Mouse (Mus musculus): ENCODE measurements at regions not wholly inside any gene's neighbourhood (a gene's known extent, or its start where the extent isn't known, plus 50 kb on each side); places are given as distances from the start of the nearest gene placed in this dataset.

DNA sequence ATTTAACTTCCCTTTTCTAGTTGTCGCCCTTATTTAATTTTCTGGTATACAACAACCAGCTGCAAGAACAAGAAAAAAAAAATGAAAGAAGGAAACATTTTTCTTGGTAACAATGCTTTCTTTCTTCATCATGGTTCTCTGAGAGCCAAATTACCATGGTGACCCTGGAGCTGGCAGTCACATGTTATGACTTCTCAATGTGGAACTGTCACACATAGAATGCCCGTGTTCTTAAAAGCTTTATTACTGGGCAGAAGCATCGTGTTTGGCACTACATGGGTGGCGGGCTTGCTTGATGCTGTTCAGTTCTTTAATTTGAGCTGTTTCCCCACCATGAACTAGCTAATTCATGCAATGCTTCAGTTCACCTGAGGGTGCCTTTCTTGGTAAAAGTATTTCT is 504.7 kb upstream of the Got2 start:
- 86% methylated on average over 4 of the region's 4 CpGs for WGBS

DNA sequence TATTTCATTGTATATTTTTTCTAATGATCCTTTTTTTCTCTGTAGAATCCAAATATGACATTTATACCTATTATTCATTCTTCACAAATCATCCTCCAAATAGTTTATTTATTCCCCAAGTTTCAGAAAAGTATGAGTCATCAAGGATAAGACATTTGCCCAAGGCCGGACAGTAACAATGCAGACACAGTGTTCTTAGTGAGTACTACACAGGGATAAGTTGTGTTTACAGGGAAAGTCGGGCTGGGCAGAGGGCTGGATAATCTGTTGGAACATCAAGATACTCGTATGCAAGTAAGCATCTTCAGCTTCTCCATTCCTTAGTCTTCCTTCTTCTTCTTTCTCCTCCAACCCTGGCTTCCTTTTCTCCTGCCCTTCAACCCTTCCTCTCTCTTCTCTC is 500.9 kb upstream of the Got2 start:
- WGBS, result 69% methylated on average over 3 of the region's 3 CpGs
- Histone ChIP-seq H3K4me1 (ENCODE audit: control insufficient read depth, insufficient read depth, low read length) (no peaks in the 10 kb centered on the region), H3K4me3 (ENCODE audit: low read length) (no peak overlapping the region), H3K9me3 (replicated peaks; ENCODE audit: control insufficient read depth, low read length) (no peaks in the 10 kb centered on the region; the same call in 1 of the 2 replicates), H3K4me2 (ENCODE audit: low read depth, low read length) (no peak overlapping the region), H3K36me3 (ENCODE audit: control insufficient read depth, insufficient read depth) (no peaks in the 10 kb centered on the region), H3K27ac (ENCODE audit: low read length) (no peak overlapping the region), H3K9ac (ENCODE audit: low read length) (no peak overlapping the region), H3K27me3 (ENCODE audit: control insufficient read depth, insufficient read depth, low read length) (no peaks in the 10 kb centered on the region)
- no peak for ATAC-seq (replicated peaks; ENCODE audit: extremely low read depth, insufficient read depth, low FRiP score)

More for the DNA sequence above, 504.7 kb upstream of the Got2 start:
- no peaks in the 10 kb centered on the region for H3K36me3 ChIP-seq (ENCODE audit: control insufficient read depth, insufficient read depth)
- no peak for ATAC-seq (replicated peaks; ENCODE audit: extremely low read depth, insufficient read depth, low FRiP score)
- H3K4me1 ChIP-seq (ENCODE audit: control insufficient read depth, insufficient read depth, low read length), result no peaks in the 10 kb centered on the region
- H3K9ac ChIP-seq (ENCODE audit: low read length), result no peak overlapping the region
- H3K9me3 ChIP-seq (replicated peaks; ENCODE audit: control insufficient read depth, low read length), result no peaks in the 10 kb centered on the region
- no peak overlapping the region for H3K4me2 ChIP-seq (ENCODE audit: low read depth, low read length)
- H3K27ac ChIP-seq (ENCODE audit: low read length), result no peak overlapping the region
- no peak overlapping the region for H3K4me3 ChIP-seq (ENCODE audit: low read length)
- H3K27me3 ChIP-seq (ENCODE audit: control insufficient read depth, insufficient read depth, low read length), result no peaks in the 10 kb centered on the region

GRCm38 (mm10) chr8:96370500-96370899 is 482.2 kb upstream of the Got2 start:
- H3K27me3 ChIP-seq (ENCODE audit: control insufficient read depth, insufficient read depth, low read length), result no peaks in the 10 kb centered on the region
- no peak for ATAC-seq (replicated peaks; ENCODE audit: extremely low read depth, insufficient read depth, low FRiP score)
- WGBS, result 87% methylated on average over 9 of the region's 9 CpGs

DNA sequence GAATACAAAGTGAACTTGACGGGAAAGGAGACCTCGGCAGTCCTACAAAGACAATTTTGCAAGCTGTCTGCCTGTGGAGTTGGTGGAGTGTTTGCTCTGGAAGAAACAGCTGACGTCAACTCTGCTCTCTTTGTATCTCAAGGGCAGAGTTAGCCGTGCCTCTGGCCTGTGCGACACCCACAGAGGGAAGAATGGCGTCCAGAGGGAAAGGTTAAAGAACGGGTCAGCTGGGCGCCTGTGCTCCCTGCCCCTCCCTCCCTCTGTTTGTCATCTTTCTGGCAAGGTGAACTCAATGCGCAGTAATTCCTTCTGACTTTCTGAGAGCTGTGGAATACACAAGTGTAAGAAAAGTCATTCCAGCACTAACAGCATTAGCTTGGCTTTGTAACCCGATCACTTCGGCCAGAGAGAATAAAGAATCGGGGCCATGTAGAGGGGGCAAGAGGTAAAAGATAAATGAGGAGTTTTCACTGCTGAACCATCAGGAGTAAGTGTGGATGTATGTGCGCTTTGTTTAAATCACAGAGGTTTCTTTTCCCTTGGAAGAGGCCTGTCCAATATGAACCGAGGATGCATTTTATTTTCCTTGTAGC is 474.6 kb upstream of the Got2 start:
- H3K9me3 ChIP-seq (replicated peaks; ENCODE audit: control insufficient read depth, low read length), result no peaks in the 10 kb centered on the region
- no peak overlapping the region for H3K4me2 ChIP-seq (ENCODE audit: low read depth, low read length)
- 33% methylated on average over 14 of the region's 14 CpGs for WGBS
- H3K9ac ChIP-seq (ENCODE audit: low read length), result no peak overlapping the region
- H3K27me3 ChIP-seq (ENCODE audit: control insufficient read depth, insufficient read depth, low read length), result no peaks in the 10 kb centered on the region
- no peaks in the 10 kb centered on the region for H3K36me3 ChIP-seq (ENCODE audit: control insufficient read depth, insufficient read depth)
- no peak overlapping the region for H3K4me3 ChIP-seq (ENCODE audit: low read length)
- H3K27ac ChIP-seq (ENCODE audit: low read length), result no peak overlapping the region
- no peak for ATAC-seq (replicated peaks; ENCODE audit: extremely low read depth, insufficient read depth, low FRiP score)
- H3K4me1 ChIP-seq (ENCODE audit: control insufficient read depth, insufficient read depth, low read length), result 0 out of 2 replicates have a peak, but pooled peaks cover 2% of the 10 kb centered on the region

More at GRCm38 (mm10) chr8:96370500-96370899, 482.2 kb upstream of the Got2 start:
- Histone ChIP-seq H3K4me3 (ENCODE audit: low read length) (no peak overlapping the region), H3K9ac (ENCODE audit: low read length) (no peak overlapping the region), H3K36me3 (ENCODE audit: control insufficient read depth, insufficient read depth) (no peaks in the 10 kb centered on the region), H3K4me1 (ENCODE audit: control insufficient read depth, insufficient read depth, low read length) (no peaks in the 10 kb centered on the region), H3K9me3 (replicated peaks; ENCODE audit: control insufficient read depth, low read length) (no peaks in the 10 kb centered on the region), H3K4me2 (ENCODE audit: low read depth, low read length) (no peak overlapping the region), H3K27ac (ENCODE audit: low read length) (no peak overlapping the region)

DNA sequence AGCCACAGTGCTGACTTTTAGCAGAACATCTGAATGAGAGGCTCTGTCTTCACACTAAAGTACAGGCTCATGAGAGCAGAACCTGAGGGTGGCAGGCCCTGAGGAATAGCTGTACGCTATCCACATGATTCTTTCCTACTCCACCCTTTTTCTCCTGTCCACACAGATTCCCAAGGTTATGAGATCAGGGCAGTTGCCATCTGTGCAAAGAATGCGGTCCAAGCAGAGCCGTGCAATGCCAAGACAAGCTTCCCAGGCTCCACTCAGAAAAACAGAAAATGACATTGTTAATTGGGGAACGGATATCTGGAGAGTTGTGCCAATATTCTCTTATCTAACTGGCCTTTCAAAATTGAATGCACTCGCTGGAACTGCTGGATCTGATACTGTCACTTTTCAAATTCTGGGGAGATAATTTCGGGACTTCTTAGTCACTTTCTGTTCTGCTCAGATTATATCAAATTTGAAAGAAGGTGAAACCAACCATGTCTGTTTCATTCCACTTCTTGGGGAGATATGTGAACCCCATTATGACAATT is 462.3 kb upstream of the Got2 start:
- Histone ChIP-seq H3K9me3 (replicated peaks; ENCODE audit: control insufficient read depth, low read length) (no peaks in the 10 kb centered on the region), H3K36me3 (ENCODE audit: control insufficient read depth, insufficient read depth) (no peaks in the 10 kb centered on the region), H3K4me3 (ENCODE audit: low read length) (no peak overlapping the region), H3K27ac (ENCODE audit: low read length) (no peak overlapping the region), H3K4me2 (ENCODE audit: low read depth, low read length) (no peak overlapping the region), H3K9ac (ENCODE audit: low read length) (no peak overlapping the region), H3K27me3 (ENCODE audit: control insufficient read depth, insufficient read depth, low read length) (no peaks in the 10 kb centered on the region), H3K4me1 (ENCODE audit: control insufficient read depth, insufficient read depth, low read length) (no peaks in the 10 kb centered on the region)
- no peak for ATAC-seq (replicated peaks; ENCODE audit: extremely low read depth, insufficient read depth, low FRiP score)
- 50% methylated on average over 6 of the region's 6 CpGs for WGBS

GRCm38 (mm10) chr8:96349503-96349902 is 461.2 kb upstream of the Got2 start:
- H3K36me3 ChIP-seq (ENCODE audit: control insufficient read depth, insufficient read depth), result no peaks in the 10 kb centered on the region
- no peaks in the 10 kb centered on the region for H3K27me3 ChIP-seq (ENCODE audit: control insufficient read depth, insufficient read depth, low read length)
- H3K4me3 ChIP-seq (ENCODE audit: low read length), result no peak overlapping the region
- no peak overlapping the region for H3K4me2 ChIP-seq (ENCODE audit: low read depth, low read length)
- no peaks in the 10 kb centered on the region for H3K4me1 ChIP-seq (ENCODE audit: control insufficient read depth, insufficient read depth, low read length)
- H3K9me3 ChIP-seq (replicated peaks; ENCODE audit: control insufficient read depth, low read length), result no peaks in the 10 kb centered on the region
- WGBS, result 63% methylated on average over 6 of the region's 6 CpGs
- H3K9ac ChIP-seq (ENCODE audit: low read length), result no peak overlapping the region
- no peak for ATAC-seq (replicated peaks; ENCODE audit: extremely low read depth, insufficient read depth, low FRiP score)
- H3K27ac ChIP-seq (ENCODE audit: low read length), result no peak overlapping the region

GRCm38 (mm10) chr8:96340702-96341101 is 452.4 kb upstream of the Got2 start:
- no peaks in the 10 kb centered on the region for H3K4me1 ChIP-seq (ENCODE audit: control insufficient read depth, insufficient read depth, low read length)
- no peak overlapping the region for H3K4me2 ChIP-seq (ENCODE audit: low read depth, low read length)
- H3K4me3 ChIP-seq (ENCODE audit: low read length), result no peak overlapping the region
- H3K27ac ChIP-seq (ENCODE audit: low read length), result no peak overlapping the region
- H3K36me3 ChIP-seq (ENCODE audit: control insufficient read depth, insufficient read depth), result no peaks in the 10 kb centered on the region
- H3K9ac ChIP-seq (ENCODE audit: low read length), result no peak overlapping the region
- WGBS, result 68% methylated on average over 3 of the region's 3 CpGs
- ATAC-seq (replicated peaks; ENCODE audit: extremely low read depth, insufficient read depth, low FRiP score), result no peak
- H3K27me3 ChIP-seq (ENCODE audit: control insufficient read depth, insufficient read depth, low read length), result no peaks in the 10 kb centered on the region
- H3K9me3 ChIP-seq (replicated peaks; ENCODE audit: control insufficient read depth, low read length), result 0 out of 2 replicates have a peak, but pooled peaks cover 3% of the 10 kb centered on the region

GRCm38 (mm10) chr8:96318367-96318766 is 430.0 kb upstream of the Got2 start:
- Histone ChIP-seq H3K4me3 (ENCODE audit: low read length) (no peak overlapping the region), H3K9ac (ENCODE audit: low read length) (no peak overlapping the region), H3K36me3 (ENCODE audit: control insufficient read depth, insufficient read depth) (no peaks in the 10 kb centered on the region), H3K27me3 (ENCODE audit: control insufficient read depth, insufficient read depth, low read length) (no peaks in the 10 kb centered on the region), H3K4me2 (ENCODE audit: low read depth, low read length) (no peak overlapping the region), H3K4me1 (ENCODE audit: control insufficient read depth, insufficient read depth, low read length) (no peaks in the 10 kb centered on the region), H3K27ac (ENCODE audit: low read length) (no peak overlapping the region), H3K9me3 (replicated peaks; ENCODE audit: control insufficient read depth, low read length) (no peaks in the 10 kb centered on the region)
- WGBS, result 61% methylated on average over 5 of the region's 5 CpGs
- no peak for ATAC-seq (replicated peaks; ENCODE audit: extremely low read depth, insufficient read depth, low FRiP score)

DNA sequence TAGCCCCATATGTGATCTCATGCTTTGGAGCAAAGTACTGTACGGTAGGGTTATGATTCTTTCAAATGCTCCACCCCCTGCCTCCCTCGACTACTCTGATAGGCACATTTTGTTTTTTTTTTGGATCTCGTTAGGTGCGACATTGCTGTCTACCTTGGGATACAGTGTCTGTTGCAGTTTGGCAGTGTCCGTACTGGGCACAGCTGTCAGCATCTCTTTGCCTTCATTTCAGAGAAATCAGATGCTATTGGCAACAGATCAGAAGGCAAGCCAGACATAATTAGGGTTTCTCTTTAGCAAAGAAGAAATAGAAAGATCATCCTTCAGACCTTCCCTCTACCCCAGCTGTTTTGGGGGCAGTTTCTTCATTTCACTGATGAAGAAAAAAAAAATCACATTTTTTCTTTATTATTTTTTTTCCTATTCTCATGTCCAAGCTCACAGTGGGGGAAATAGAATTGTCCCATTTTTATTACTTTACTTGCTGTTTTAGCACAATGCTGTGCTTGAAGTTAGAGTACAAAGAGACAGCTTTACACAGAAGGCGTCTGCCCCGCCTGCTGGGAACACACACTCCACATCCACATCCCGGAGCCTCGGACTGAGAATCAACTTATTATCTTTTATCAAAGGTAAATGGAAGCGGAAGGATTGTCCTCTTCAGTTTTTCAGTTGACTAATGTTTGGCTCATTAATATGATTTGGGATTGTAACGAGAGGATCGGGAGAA is 420.8 kb upstream of the Got2 start:
- Histone ChIP-seq H3K9me3 (replicated peaks; ENCODE audit: control insufficient read depth, low read length) (no peaks in the 10 kb centered on the region), H3K27ac (ENCODE audit: low read length) (no peak overlapping the region), H3K4me2 (ENCODE audit: low read depth, low read length) (no peak overlapping the region), H3K4me3 (ENCODE audit: low read length) (no peak overlapping the region), H3K27me3 (ENCODE audit: control insufficient read depth, insufficient read depth, low read length) (no peaks in the 10 kb centered on the region), H3K36me3 (ENCODE audit: control insufficient read depth, insufficient read depth) (no peaks in the 10 kb centered on the region), H3K9ac (ENCODE audit: low read length) (no peak overlapping the region), H3K4me1 (ENCODE audit: control insufficient read depth, insufficient read depth, low read length) (no peaks in the 10 kb centered on the region)
- no peak for ATAC-seq (replicated peaks; ENCODE audit: extremely low read depth, insufficient read depth, low FRiP score)
- 80% methylated on average over 12 of the region's 12 CpGs for WGBS

Measured in heart, embryonic 16.5 days (tissue).